Mouse (Mus musculus): Measurements from ENCODE around the gene Gpr50.

The Gpr50 gene

GRCm38 (mm10) chrX:71663374-71663773 lies at the start of gene Gpr50:
TSS of gene Gpr50 (plus strand) at chrX:71663667.
- H3K27me3 ChIP-seq (ENCODE audit: control insufficient read depth, insufficient read depth, low read length, poor library complexity, severe bottlenecking), result no peaks in the 10 kb centered on the region
- DNase-seq (ENCODE audit: low read depth, low spot score), result no peak
- no peaks in the 10 kb centered on the region for H3K36me3 ChIP-seq (ENCODE audit: control insufficient read depth, insufficient read depth, low read length, poor library complexity, severe bottlenecking)

- DNase-seq (ENCODE audit: low read depth, low spot score), result no peak
- no peaks in the 10 kb centered on the region for H3K27me3 ChIP-seq (ENCODE audit: control insufficient read depth, insufficient read depth, low read length, poor library complexity, severe bottlenecking)
- H3K36me3 ChIP-seq (ENCODE audit: control insufficient read depth, insufficient read depth, low read length, poor library complexity, severe bottlenecking), result no peaks in the 10 kb centered on the region
These were observed 41.2 kb upstream of the Gpr50 start for GRCm38 (mm10) chrX:71622286-71622685.

GRCm38 (mm10) chrX:71623843-71624242 lies 39.6 kb upstream of the Gpr50 start:
- DNase-seq (ENCODE audit: low read depth, low spot score), result peak; percentile 20
- Histone ChIP-seq H3K36me3 (ENCODE audit: control insufficient read depth, insufficient read depth, low read length, poor library complexity, severe bottlenecking) (no peaks in the 10 kb centered on the region), H3K27me3 (ENCODE audit: control insufficient read depth, insufficient read depth, low read length, poor library complexity, severe bottlenecking) (no peaks in the 10 kb centered on the region)

GRCm38 (mm10) chrX:71628306-71628705 lies 35.2 kb upstream of the Gpr50 start:
- peak; percentile 51 for DNase-seq (ENCODE audit: low read depth, low spot score)

GRCm38 (mm10) chrX:71630709-71631108 lies 32.8 kb upstream of the Gpr50 start:
- Histone ChIP-seq H3K36me3 (ENCODE audit: control insufficient read depth, insufficient read depth, low read length, poor library complexity, severe bottlenecking) (no peaks in the 10 kb centered on the region), H3K27me3 (ENCODE audit: control insufficient read depth, insufficient read depth, low read length, poor library complexity, severe bottlenecking) (no peaks in the 10 kb centered on the region)
- DNase-seq (ENCODE audit: low read depth, low spot score), result no peak

More at GRCm38 (mm10) chrX:71628306-71628705, 35.2 kb upstream of the Gpr50 start:
- no peaks in the 10 kb centered on the region for H3K36me3 ChIP-seq (ENCODE audit: control insufficient read depth, insufficient read depth, low read length, poor library complexity, severe bottlenecking)
- no peaks in the 10 kb centered on the region for H3K27me3 ChIP-seq (ENCODE audit: control insufficient read depth, insufficient read depth, low read length, poor library complexity, severe bottlenecking)

GRCm38 (mm10) chrX:71631130-71631529 lies 32.3 kb upstream of the Gpr50 start:
- DNase-seq (ENCODE audit: low read depth, low spot score), result no peak
- Histone ChIP-seq H3K27me3 (ENCODE audit: control insufficient read depth, insufficient read depth, low read length, poor library complexity, severe bottlenecking) (no peaks in the 10 kb centered on the region), H3K36me3 (ENCODE audit: control insufficient read depth, insufficient read depth, low read length, poor library complexity, severe bottlenecking) (no peaks in the 10 kb centered on the region)

GRCm38 (mm10) chrX:71647958-71648357 lies 15.5 kb upstream of the Gpr50 start:
- Histone ChIP-seq H3K36me3 (ENCODE audit: control insufficient read depth, insufficient read depth, low read length, poor library complexity, severe bottlenecking) (no peaks in the 10 kb centered on the region), H3K27me3 (ENCODE audit: control insufficient read depth, insufficient read depth, low read length, poor library complexity, severe bottlenecking) (no peaks in the 10 kb centered on the region)
- DNase-seq (ENCODE audit: low read depth, low spot score), result peak; percentile 47

- no peak for DNase-seq (ENCODE audit: low read depth, low spot score)
- H3K27me3 ChIP-seq (ENCODE audit: control insufficient read depth, insufficient read depth, low read length, poor library complexity, severe bottlenecking), result no peaks in the 10 kb centered on the region
- H3K36me3 ChIP-seq (ENCODE audit: control insufficient read depth, insufficient read depth, low read length, poor library complexity, severe bottlenecking), result no peaks in the 10 kb centered on the region
These were observed 15.0 kb upstream of the Gpr50 start for GRCm38 (mm10) chrX:71648434-71648833.

- Histone ChIP-seq H3K27me3 (ENCODE audit: control insufficient read depth, insufficient read depth, low read length, poor library complexity, severe bottlenecking) (no peaks in the 10 kb centered on the region), H3K36me3 (ENCODE audit: control insufficient read depth, insufficient read depth, low read length, poor library complexity, severe bottlenecking) (no peaks in the 10 kb centered on the region)
- peak; percentile 0 for DNase-seq (ENCODE audit: low read depth, low spot score)
These were observed 14.5 kb upstream of the Gpr50 start for GRCm38 (mm10) chrX:71648848-71649454.

- Histone ChIP-seq H3K27me3 (ENCODE audit: control insufficient read depth, insufficient read depth, low read length, poor library complexity, severe bottlenecking) (no peaks in the 10 kb centered on the region), H3K36me3 (ENCODE audit: control insufficient read depth, insufficient read depth, low read length, poor library complexity, severe bottlenecking) (no peaks in the 10 kb centered on the region)
- no peak for DNase-seq (ENCODE audit: low read depth, low spot score)
These were observed 13.5 kb upstream of the Gpr50 start for GRCm38 (mm10) chrX:71649993-71650392.

GRCm38 (mm10) chrX:71661794-71662193 lies 1.7 kb upstream of the Gpr50 start:
- no peak for DNase-seq (ENCODE audit: low read depth, low spot score)
- H3K36me3 ChIP-seq (ENCODE audit: control insufficient read depth, insufficient read depth, low read length, poor library complexity, severe bottlenecking), result no peaks in the 10 kb centered on the region
- no peaks in the 10 kb centered on the region for H3K27me3 ChIP-seq (ENCODE audit: control insufficient read depth, insufficient read depth, low read length, poor library complexity, severe bottlenecking)

- no peaks in the 10 kb centered on the region for H3K27me3 ChIP-seq (ENCODE audit: control insufficient read depth, insufficient read depth, low read length, poor library complexity, severe bottlenecking)
- no peak for DNase-seq (ENCODE audit: low read depth, low spot score)
- no peaks in the 10 kb centered on the region for H3K36me3 ChIP-seq (ENCODE audit: control insufficient read depth, insufficient read depth, low read length, poor library complexity, severe bottlenecking)
These were observed 612 bp downstream of the Gpr50 start for GRCm38 (mm10) chrX:71663871-71664687.

GRCm38 (mm10) chrX:71664688-71665026 lies 1.2 kb downstream of the Gpr50 start:
- H3K27me3 ChIP-seq (ENCODE audit: control insufficient read depth, insufficient read depth, low read length, poor library complexity, severe bottlenecking), result no peaks in the 10 kb centered on the region
- H3K36me3 ChIP-seq (ENCODE audit: control insufficient read depth, insufficient read depth, low read length, poor library complexity, severe bottlenecking), result no peaks in the 10 kb centered on the region
- DNase-seq (ENCODE audit: low read depth, low spot score), result no peak

- Histone ChIP-seq H3K36me3 (ENCODE audit: control insufficient read depth, insufficient read depth, low read length, poor library complexity, severe bottlenecking) (no peaks in the 10 kb centered on the region), H3K27me3 (ENCODE audit: control insufficient read depth, insufficient read depth, low read length, poor library complexity, severe bottlenecking) (no peaks in the 10 kb centered on the region)
- no peak for DNase-seq (ENCODE audit: low read depth, low spot score)
These were observed 6.8 kb downstream of the Gpr50 start for GRCm38 (mm10) chrX:71670254-71670653.

GRCm38 (mm10) chrX:71700817-71701469 lies 37.5 kb downstream of the Gpr50 start:
- DNase-seq (ENCODE audit: low read depth, low spot score), result no peak
- H3K27me3 ChIP-seq (ENCODE audit: control insufficient read depth, insufficient read depth, low read length, poor library complexity, severe bottlenecking), result no peaks in the 10 kb centered on the region
- no peaks in the 10 kb centered on the region for H3K36me3 ChIP-seq (ENCODE audit: control insufficient read depth, insufficient read depth, low read length, poor library complexity, severe bottlenecking)
